Mouse (Mus musculus) limb, embryonic 10.5 days (tissue): Measurements from ENCODE around the gene Ankrd55. TPM values are rescaled to one million over a fixed set of nuclear protein-coding genes. Genes with fewer than 3 reads are reported as not detected.
A peak's percentile ranks its signal among the peaks of the same experiment; 100 is the strongest.

ENCODE experiments used
- DNase-seq: peaks from one replicate; pipeline ENCODE4 v3.0.0-alpha.2; 2017; ENCODE audit warnings: low spot score
- H3K27ac ChIP-seq: fragments of 300-500 bp; sonication (generic); 2 replicates; pipeline ENCODE4 v1.5.1; 2016; ENCODE audit warnings: mild to moderate bottlenecking
- H3K27me3 ChIP-seq: fragments of 300-500 bp; sonication (generic); 2 replicates; pipeline ENCODE4 v1.6.1; 2016; ENCODE audit warnings: low read depth, mild to moderate bottlenecking; ENCODE audit not compliant: poor library complexity, severe bottlenecking
- H3K36me3 ChIP-seq: fragments of 300-500 bp; sonication (generic); 2 replicates; pipeline ENCODE4 v1.6.1; 2016; ENCODE audit warnings: mild to moderate bottlenecking, moderate library complexity
- H3K4me1 ChIP-seq: fragments of 300-500 bp; sonication (generic); 2 replicates; pipeline ENCODE4 v1.6.1; 2016
- H3K4me3 ChIP-seq: fragments of 300-500 bp; sonication (generic); 2 replicates; pipeline ENCODE4 v1.5.1; 2016; ENCODE audit warnings: mild to moderate bottlenecking, moderate library complexity
- H3K9me3 ChIP-seq: fragments of 300-500 bp; sonication (generic); replicated peaks from 2 replicates; pipeline ENCODE4 v1.6.1; 2016; ENCODE audit warnings: mild to moderate bottlenecking
- WGBS: fragments of 180-500 bp; shearing (Covaris S2); methylation state at CpG from one replicate; pipeline ENCODE4 v1.1.7; 2016; 5-methylcytosine and 5-hydroxymethylcytosine counted together
- polyA plus RNA-seq: library from polyadenylated mRNA; unstranded; fragments of >200 nt; fragmentation: Nextera tagmentation; extraction: Ambion mirVana; gene quantifications from 2 replicates; pipeline ENCODE4 v1.2.1, GENCODE M21; 2016

The Ankrd55 gene
- polyA plus RNA-seq = 0.23 and 0.46 TPM in 2 replicates

DNA sequence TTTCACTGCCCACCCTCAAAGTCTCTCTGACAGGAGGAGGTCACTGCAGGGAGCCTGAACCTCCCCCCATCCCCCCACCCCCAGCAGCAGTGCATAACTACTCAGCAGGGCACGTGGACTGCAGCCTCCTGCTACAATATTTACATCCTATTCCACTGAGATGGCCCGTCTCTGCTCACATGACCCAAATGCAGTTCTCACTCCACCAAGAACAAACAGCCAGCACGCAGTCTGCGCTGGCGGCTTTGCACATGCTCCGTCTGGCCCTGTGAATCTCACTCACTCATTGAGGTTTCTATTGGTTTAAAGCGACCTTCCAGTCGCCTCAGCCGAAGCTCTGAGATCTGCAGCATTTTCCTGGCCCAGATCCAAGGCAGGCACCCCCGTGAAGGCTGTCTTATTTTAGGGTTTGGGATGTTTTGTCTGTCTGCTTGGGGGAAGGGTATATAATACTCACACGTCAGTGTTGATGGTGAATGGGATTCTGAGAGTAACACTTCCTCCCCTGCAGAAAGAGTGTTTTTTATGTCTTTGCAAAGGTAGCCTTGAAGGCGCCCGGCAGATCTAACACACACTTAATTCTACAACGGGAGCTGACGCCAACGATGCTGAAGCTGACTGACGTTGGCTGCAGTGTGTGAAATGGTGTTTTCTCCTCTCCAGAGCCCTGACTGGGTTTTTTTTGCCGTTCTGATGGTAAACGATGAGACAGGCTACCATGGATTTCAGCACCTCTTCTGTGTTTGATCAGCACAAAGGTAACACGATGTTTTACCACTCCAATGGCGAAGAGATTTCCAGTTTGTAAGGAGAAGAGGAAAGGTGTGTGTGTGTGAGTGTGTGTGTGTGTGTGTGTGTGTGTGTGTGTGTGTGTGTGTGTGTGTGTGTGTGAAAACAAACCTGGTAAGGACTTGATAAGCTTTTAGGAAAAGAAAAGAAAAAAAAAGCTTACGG, at the start of gene Ankrd55:
TSS of gene Ankrd55 (plus strand) at position 227 of the 954 bp plus-strand sequence.
- Histone ChIP-seq H3K4me3 (peak within 1 kb of the TSS; percentile 37), H3K9me3 (no peaks in the 10 kb centered on the region), H3K36me3 (no peaks in the 10 kb centered on the region), H3K27me3 (peaks cover 4% of the 10 kb centered on the region; the same call in 1 of the 2 replicates), H3K27ac (peak within 1 kb of the TSS; percentile 72), H3K4me1 (peaks cover 19% of the 10 kb centered on the region)
- peak; percentile 64 for DNase-seq
- 21% methylated on average over 22 of the region's 22 CpGs for WGBS

GRCm38 (mm10) chr13:112239239-112239638, 49.0 kb upstream of the Ankrd55 start:
- DNase-seq = no peak
- H3K9me3 ChIP-seq = no peaks in the 10 kb centered on the region
- no peak overlapping the region for H3K4me3 ChIP-seq
- no peaks in the 10 kb centered on the region for H3K36me3 ChIP-seq
- H3K4me1 ChIP-seq = peaks cover 26% of the 10 kb centered on the region
- no peak overlapping the region for H3K27ac ChIP-seq
- no peaks in the 10 kb centered on the region for H3K27me3 ChIP-seq
- 91% methylated on average over 2 of the region's 2 CpGs for WGBS

GRCm38 (mm10) chr13:112241431-112241830, 46.8 kb upstream of the Ankrd55 start:
- Histone ChIP-seq H3K9me3 (no peaks in the 10 kb centered on the region; the same call in 1 of the 2 replicates), H3K27ac (no peak overlapping the region), H3K27me3 (no peaks in the 10 kb centered on the region), H3K4me3 (no peak overlapping the region), H3K4me1 (peaks cover 26% of the 10 kb centered on the region), H3K36me3 (no peaks in the 10 kb centered on the region)
- no peak for DNase-seq
- WGBS = 72% methylated on average over 8 of the region's 8 CpGs

GRCm38 (mm10) chr13:112245131-112245530, 43.1 kb upstream of the Ankrd55 start:
- H3K27ac ChIP-seq = no peak overlapping the region

DNA sequence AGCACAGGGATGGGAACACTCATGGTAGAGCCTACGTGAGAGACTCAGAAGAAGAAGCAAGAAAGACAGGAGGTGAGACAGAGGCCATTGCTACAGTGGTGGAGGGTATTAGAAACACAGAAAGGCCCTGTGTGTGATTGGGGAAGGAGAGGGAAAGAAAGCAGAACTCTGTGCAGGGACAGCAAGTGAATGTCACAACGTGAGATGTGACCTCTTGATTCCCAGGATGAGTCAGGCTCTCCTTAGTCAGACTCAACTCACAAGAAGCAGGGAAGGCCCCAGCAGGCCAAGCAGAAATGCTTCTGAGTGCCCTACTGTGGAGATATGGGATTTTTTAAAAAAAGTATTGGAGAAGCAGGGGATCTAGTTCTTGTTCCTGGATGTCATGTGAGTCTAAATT, 36.8 kb upstream of the Ankrd55 start:
- no peak overlapping the region for H3K4me3 ChIP-seq
- 0 out of 2 replicates have a peak, but pooled peaks cover 4% of the 10 kb centered on the region for H3K9me3 ChIP-seq
- H3K36me3 ChIP-seq = no peaks in the 10 kb centered on the region
- no peak overlapping the region for H3K27ac ChIP-seq
- no peak for DNase-seq
- H3K4me1 ChIP-seq = peaks cover 16% of the 10 kb centered on the region
- WGBS = 78% methylated on average over 2 of the region's 2 CpGs
- no peaks in the 10 kb centered on the region for H3K27me3 ChIP-seq

More at GRCm38 (mm10) chr13:112245131-112245530, 43.1 kb upstream of the Ankrd55 start:
- no peak for DNase-seq
- WGBS = 57% methylated on average over 5 of the region's 5 CpGs
- H3K9me3 ChIP-seq = peaks cover 4% of the 10 kb centered on the region; the same call in 1 of the 2 replicates
- H3K27me3 ChIP-seq = no peaks in the 10 kb centered on the region
- H3K4me1 ChIP-seq = peaks cover 10% of the 10 kb centered on the region; the same call in 1 of the 2 replicates
- no peak overlapping the region for H3K4me3 ChIP-seq
- no peaks in the 10 kb centered on the region for H3K36me3 ChIP-seq

DNA sequence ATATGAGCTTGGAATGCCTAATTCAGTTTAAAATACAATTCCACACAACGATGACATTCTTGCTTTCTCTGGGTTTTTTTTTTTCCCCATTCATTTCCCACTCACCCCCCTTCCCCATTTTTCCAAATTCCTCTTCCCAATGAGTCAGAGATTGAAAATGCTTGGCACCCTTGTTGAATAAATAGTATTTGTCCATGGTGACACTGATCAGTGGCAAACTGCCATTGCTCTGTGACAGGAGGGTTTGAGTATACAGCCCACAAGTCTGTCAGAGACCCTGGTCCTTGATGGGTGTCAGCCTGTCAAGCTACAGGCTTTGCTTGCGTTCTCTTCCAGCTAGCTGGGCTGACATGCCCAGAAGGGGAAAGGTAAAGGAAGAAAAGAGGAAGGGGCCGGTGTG, 36.2 kb upstream of the Ankrd55 start:
- Histone ChIP-seq H3K36me3 (no peaks in the 10 kb centered on the region), H3K27ac (no peak overlapping the region), H3K4me1 (peaks cover 16% of the 10 kb centered on the region), H3K27me3 (no peaks in the 10 kb centered on the region), H3K9me3 (0 out of 2 replicates have a peak, but pooled peaks cover 4% of the 10 kb centered on the region), H3K4me3 (no peak overlapping the region)
- DNase-seq = no peak
- WGBS = 88% methylated on average over 3 of the region's 3 CpGs

GRCm38 (mm10) chr13:112252991-112253620, 35.1 kb upstream of the Ankrd55 start:
- Histone ChIP-seq H3K27ac (no peak overlapping the region), H3K4me3 (no peak overlapping the region), H3K27me3 (no peaks in the 10 kb centered on the region), H3K36me3 (no peaks in the 10 kb centered on the region), H3K4me1 (peaks cover 16% of the 10 kb centered on the region), H3K9me3 (0 out of 2 replicates have a peak, but pooled peaks cover 4% of the 10 kb centered on the region)
- 44% methylated on average over 13 of the region's 13 CpGs for WGBS
- no peak for DNase-seq

DNA sequence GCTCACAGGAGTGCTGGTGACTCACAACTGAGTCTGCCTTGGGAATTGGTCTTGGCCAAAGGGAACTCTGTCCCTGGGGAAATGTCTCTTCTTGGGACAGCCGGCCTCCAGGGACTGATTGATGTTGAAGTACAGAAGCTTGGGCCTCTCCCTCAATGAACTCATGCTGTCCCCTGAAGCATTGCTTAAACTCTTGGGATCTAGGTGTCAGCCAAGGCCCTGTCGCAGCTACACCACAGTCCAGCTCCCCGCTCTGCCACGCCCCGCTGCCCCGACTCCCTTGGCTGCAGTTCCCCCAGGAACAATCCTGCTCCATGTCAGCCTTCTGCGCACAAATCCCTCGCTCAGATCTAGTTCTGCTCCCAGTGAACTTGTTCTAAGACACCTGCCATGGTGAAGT, 34.1 kb upstream of the Ankrd55 start:
- Histone ChIP-seq H3K27ac (no peak overlapping the region), H3K9me3 (0 out of 2 replicates have a peak, but pooled peaks cover under 1% of the 10 kb centered on the region), H3K4me1 (peaks cover 16% of the 10 kb centered on the region), H3K4me3 (no peak overlapping the region), H3K27me3 (no peaks in the 10 kb centered on the region), H3K36me3 (no peaks in the 10 kb centered on the region)
- DNase-seq = no peak
- 88% methylated on average over 8 of the region's 8 CpGs for WGBS

GRCm38 (mm10) chr13:112255862-112256261, 32.4 kb upstream of the Ankrd55 start:
- no peak overlapping the region for H3K27ac ChIP-seq
- no peaks in the 10 kb centered on the region for H3K27me3 ChIP-seq
- no peaks in the 10 kb centered on the region for H3K36me3 ChIP-seq
- WGBS = 64% methylated on average over 5 of the region's 5 CpGs
- DNase-seq = no peak
- H3K4me1 ChIP-seq = peaks cover 16% of the 10 kb centered on the region
- H3K4me3 ChIP-seq = no peak overlapping the region
- no peaks in the 10 kb centered on the region for H3K9me3 ChIP-seq

GRCm38 (mm10) chr13:112258478-112258877, 29.8 kb upstream of the Ankrd55 start:
- no peaks in the 10 kb centered on the region for H3K9me3 ChIP-seq
- H3K27ac ChIP-seq = no peak overlapping the region
- no peak for DNase-seq
- H3K27me3 ChIP-seq = no peaks in the 10 kb centered on the region
- WGBS = 88% methylated on average over 10 of the region's 10 CpGs
- H3K4me3 ChIP-seq = no peak overlapping the region
- H3K4me1 ChIP-seq = peaks cover 10% of the 10 kb centered on the region
- H3K36me3 ChIP-seq = no peaks in the 10 kb centered on the region

DNA sequence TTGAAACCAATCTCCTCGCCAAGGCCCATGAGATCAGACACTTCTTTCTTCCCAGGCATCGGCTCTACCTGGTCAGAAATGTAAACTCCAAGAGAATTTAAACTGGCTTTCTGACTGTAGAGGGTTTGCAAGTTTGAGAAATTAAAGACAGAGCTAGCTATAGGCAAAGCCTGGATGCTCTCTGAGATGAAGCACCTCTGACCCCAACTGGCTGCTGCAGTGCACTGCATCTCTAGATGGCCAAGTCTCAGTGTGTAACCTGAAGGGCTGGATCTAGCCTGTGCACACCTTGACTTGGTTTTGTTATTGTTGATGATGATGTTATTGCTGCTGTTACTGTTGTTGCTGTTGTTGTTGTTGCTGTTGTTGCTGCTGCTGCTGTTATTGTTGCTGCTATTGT, 28.9 kb upstream of the Ankrd55 start:
- peak; percentile 62 for DNase-seq
- no peaks in the 10 kb centered on the region for H3K27me3 ChIP-seq
- WGBS = 61% methylated on average over 2 of the region's 2 CpGs
- H3K36me3 ChIP-seq = no peaks in the 10 kb centered on the region
- no peak overlapping the region for H3K27ac ChIP-seq
- H3K9me3 ChIP-seq = no peaks in the 10 kb centered on the region
- peaks cover 4% of the 10 kb centered on the region; the same call in 1 of the 2 replicates for H3K4me1 ChIP-seq
- no peak overlapping the region for H3K4me3 ChIP-seq

GRCm38 (mm10) chr13:112264666-112265065, 23.6 kb upstream of the Ankrd55 start:
- no peak overlapping the region for H3K4me3 ChIP-seq
- H3K36me3 ChIP-seq = no peaks in the 10 kb centered on the region
- DNase-seq = no peak
- no peak overlapping the region for H3K27ac ChIP-seq
- H3K9me3 ChIP-seq = no peaks in the 10 kb centered on the region
- no peaks in the 10 kb centered on the region for H3K27me3 ChIP-seq
- peaks cover 4% of the 10 kb centered on the region; the same call in 1 of the 2 replicates for H3K4me1 ChIP-seq
- 27% methylated on average over 4 of the region's 4 CpGs for WGBS
